Mouse (Mus musculus): ENCODE data around the gene Pcx. TPM values are rescaled to one million over a fixed set of nuclear protein-coding genes. Genes with fewer than 3 reads are reported as not detected.
A peak's percentile ranks its signal among the peaks of the same experiment; 100 is the strongest.

Gene Pcx
- total and polyA plus RNA-seq, 2 experiments from 2014 or later, result 50.5 to 84.0 TPM

GRCm38 (mm10) chr19:4545091-4545490, 34.8 kb downstream of the Pcx start:
- no peaks in the 10 kb centered on the region for H3K36me3 ChIP-seq (ENCODE audit: insufficient read depth, low read length)
- no peak overlapping the region for H3K4me2 ChIP-seq (ENCODE audit: low read depth, low read length)
- ATAC-seq (no peak), DNase-seq (ENCODE audit: low spot score) (no peak)
- TF ChIP-seq CTCF (IDR thresholded peaks at IDR 0.05; ENCODE audit: low read depth), result no peak
- H3K9ac ChIP-seq (replicated peaks; ENCODE audit: low read length), result no peak overlapping the region
- H3K9me3 ChIP-seq (ENCODE audit: low read length), result no peaks in the 10 kb centered on the region
- no peaks in the 10 kb centered on the region for H3K27me3 ChIP-seq (ENCODE audit: insufficient read depth, low read length)
- no peaks in the 10 kb centered on the region for H3K4me1 ChIP-seq (ENCODE audit: insufficient read depth, low read length)
- no peak overlapping the region for H3K4me3 ChIP-seq (ENCODE audit: low read length)
- no peak overlapping the region for H3K27ac ChIP-seq
- WGBS, result 92% methylated on average over 4 of the region's 4 CpGs

- DNase-seq (ENCODE audit: low spot score) (no peak), ATAC-seq (no peak)
- H3K9ac ChIP-seq (replicated peaks; ENCODE audit: low read length), result no peak overlapping the region
- H3K4me1 ChIP-seq (ENCODE audit: insufficient read depth, low read length), result no peaks in the 10 kb centered on the region
- H3K36me3 ChIP-seq (ENCODE audit: insufficient read depth, low read length), result no peaks in the 10 kb centered on the region
- no peak overlapping the region for H3K27ac ChIP-seq
- H3K4me3 ChIP-seq (ENCODE audit: low read length), result no peak overlapping the region
- H3K9me3 ChIP-seq (ENCODE audit: low read length), result no peaks in the 10 kb centered on the region
- TF ChIP-seq CTCF (IDR thresholded peaks at IDR 0.05; ENCODE audit: low read depth), result no peak
- no peaks in the 10 kb centered on the region for H3K27me3 ChIP-seq (ENCODE audit: insufficient read depth, low read length)
- 93% methylated on average over 6 of the region's 6 CpGs for WGBS
- H3K4me2 ChIP-seq (ENCODE audit: low read depth, low read length), result no peak overlapping the region
Observed at GRCm38 (mm10) chr19:4545841-4546240, 35.6 kb downstream of the Pcx start.

DNA sequence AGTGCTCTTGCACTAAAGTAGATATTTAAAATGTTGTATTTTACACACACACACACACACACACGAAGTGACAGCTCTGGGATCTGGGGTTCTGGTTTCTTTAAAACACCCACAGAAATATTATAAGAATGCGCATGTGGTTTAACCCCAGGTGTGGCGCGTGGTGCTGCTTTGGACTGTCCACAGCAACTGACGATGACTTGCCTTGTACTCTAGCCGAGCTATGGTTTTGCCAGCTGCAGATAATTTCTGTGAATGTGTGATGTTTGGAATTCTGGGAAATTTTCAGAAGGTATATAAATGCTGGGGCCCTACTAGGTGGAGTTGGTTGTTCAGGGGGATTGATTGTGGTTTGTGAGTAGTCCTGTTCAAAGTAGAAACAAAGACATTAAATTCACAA, 37.5 kb downstream of the Pcx start:
- TF ChIP-seq CTCF (IDR thresholded peaks at IDR 0.05; ENCODE audit: low read depth), result no peak
- DNase-seq (ENCODE audit: low spot score), result no peak
- H3K4me1 ChIP-seq (ENCODE audit: insufficient read depth, low read length), result no peaks in the 10 kb centered on the region
- no peak overlapping the region for H3K9ac ChIP-seq (replicated peaks; ENCODE audit: low read length)
- no peaks in the 10 kb centered on the region for H3K27me3 ChIP-seq (ENCODE audit: insufficient read depth, low read length)
- no peak overlapping the region for H3K4me2 ChIP-seq (ENCODE audit: low read depth, low read length)
- H3K4me3 ChIP-seq (ENCODE audit: low read length), result no peak overlapping the region
- WGBS, result 79% methylated on average over 6 of the region's 6 CpGs
- no peaks in the 10 kb centered on the region for H3K36me3 ChIP-seq (ENCODE audit: insufficient read depth, low read length)
- no peaks in the 10 kb centered on the region for H3K9me3 ChIP-seq (ENCODE audit: low read length)
- ATAC-seq, result no peak
- H3K27ac ChIP-seq, result peak overlapping the region; percentile 11; the same call in 1 of the 2 replicates

GRCm38 (mm10) chr19:4548305-4548883, 38.1 kb downstream of the Pcx start:
- DNase-seq (ENCODE audit: low spot score) (peak; percentile 74), ATAC-seq (peak; percentile 58; the same call in 1 of the 2 replicates)
- no peak for TF ChIP-seq CTCF (IDR thresholded peaks at IDR 0.05; ENCODE audit: low read depth)
- Histone ChIP-seq H3K4me1 (ENCODE audit: insufficient read depth, low read length) (no peaks in the 10 kb centered on the region), H3K9me3 (ENCODE audit: low read length) (no peaks in the 10 kb centered on the region), H3K27ac (peak overlapping the region; percentile 11; the same call in 1 of the 2 replicates), H3K4me2 (ENCODE audit: low read depth, low read length) (no peak overlapping the region), H3K36me3 (ENCODE audit: insufficient read depth, low read length) (no peaks in the 10 kb centered on the region), H3K27me3 (ENCODE audit: insufficient read depth, low read length) (no peaks in the 10 kb centered on the region), H3K9ac (replicated peaks; ENCODE audit: low read length) (no peak overlapping the region), H3K4me3 (ENCODE audit: low read length) (no peak overlapping the region)
- WGBS, result 35% methylated on average over 3 of the region's 3 CpGs

- no peak for DNase-seq (ENCODE audit: low spot score)
Observed at GRCm38 (mm10) chr19:4554248-4554647, 44.0 kb downstream of the Pcx start.

GRCm38 (mm10) chr19:4555086-4555485, 44.8 kb downstream of the Pcx start:
- WGBS, result 59% methylated on average over 7 of the region's 7 CpGs
- Histone ChIP-seq H3K27me3 (ENCODE audit: insufficient read depth, low read length) (no peaks in the 10 kb centered on the region), H3K4me1 (ENCODE audit: insufficient read depth, low read length) (peaks cover 11% of the 10 kb centered on the region), H3K9ac (replicated peaks; ENCODE audit: low read length) (no peak overlapping the region), H3K9me3 (ENCODE audit: low read length) (no peaks in the 10 kb centered on the region), H3K27ac (no peak overlapping the region), H3K4me3 (ENCODE audit: low read length) (no peak overlapping the region), H3K4me2 (ENCODE audit: low read depth, low read length) (no peak overlapping the region), H3K36me3 (ENCODE audit: insufficient read depth, low read length) (no peaks in the 10 kb centered on the region)
- DNase-seq (ENCODE audit: low spot score) (peak; percentile 6), ATAC-seq (no peak)
- no peak for TF ChIP-seq CTCF (IDR thresholded peaks at IDR 0.05; ENCODE audit: low read depth)

More at GRCm38 (mm10) chr19:4554248-4554647, 44.0 kb downstream of the Pcx start:
- Histone ChIP-seq H3K9ac (replicated peaks; ENCODE audit: low read length) (no peak overlapping the region), H3K27me3 (ENCODE audit: insufficient read depth, low read length) (no peaks in the 10 kb centered on the region), H3K4me3 (ENCODE audit: low read length) (no peak overlapping the region), H3K4me2 (ENCODE audit: low read depth, low read length) (no peak overlapping the region), H3K9me3 (ENCODE audit: low read length) (no peaks in the 10 kb centered on the region), H3K36me3 (ENCODE audit: insufficient read depth, low read length) (no peaks in the 10 kb centered on the region), H3K27ac (no peak overlapping the region), H3K4me1 (ENCODE audit: insufficient read depth, low read length) (peaks cover 10% of the 10 kb centered on the region)
- TF ChIP-seq CTCF (IDR thresholded peaks at IDR 0.05; ENCODE audit: low read depth), result no peak
- ATAC-seq, result no peak

- DNase-seq (ENCODE audit: low spot score) (no peak), ATAC-seq (no peak)
- Histone ChIP-seq H3K9ac (replicated peaks; ENCODE audit: low read length) (no peak overlapping the region), H3K27me3 (ENCODE audit: insufficient read depth, low read length) (no peaks in the 10 kb centered on the region), H3K9me3 (ENCODE audit: low read length) (no peaks in the 10 kb centered on the region), H3K27ac (peak overlapping the region; percentile 85), H3K4me3 (ENCODE audit: low read length) (no peak overlapping the region), H3K36me3 (ENCODE audit: insufficient read depth, low read length) (no peaks in the 10 kb centered on the region), H3K4me1 (ENCODE audit: insufficient read depth, low read length) (peaks cover 15% of the 10 kb centered on the region), H3K4me2 (ENCODE audit: low read depth, low read length) (no peak overlapping the region)
- no peak for TF ChIP-seq CTCF (IDR thresholded peaks at IDR 0.05; ENCODE audit: low read depth)
- 79% methylated on average over 2 of the region's 2 CpGs for WGBS
Observed at GRCm38 (mm10) chr19:4556787-4557186, 46.5 kb downstream of the Pcx start.
